Comparison of ENCODE assay signal across 20 mouse cellular contexts in genomic region chr14:61154900-61155585, GRCm38 (mm10). TPM values are rescaled to one million over a fixed set of nuclear protein-coding genes. Genes with fewer than 3 reads are reported as not detected.
DNase-seq lines count a peak whose midpoint lies in the region; ATAC-seq and TF ChIP-seq lines count a peak whose summit lies in the region.
"Had no signal": no experiment of that assay in that cellular context is flagged by ENCODE, and none has a peak within 500 bp of the region (broad histone marks: within the 10 kb centered on the region; RNA-seq: fewer than 3 reads in every experiment).

No protein-coding gene starts in this region.

- peak overlapping the region; percentile 18; the same call in 1 of the 2 replicates for H3K27ac ChIP-seq in heart, postnatal 0 days (ENCODE audit: low read depth)
- H3K27ac ChIP-seq: embryonic facial prominence, embryonic 10.5 days; kidney, embryonic 15.5 days; midbrain, embryonic 10.5 days had no signal

- DNase-seq in heart, postnatal 0 days (ENCODE audit: low spot score), result no peak
- no peak for DNase-seq in heart, adult 8-10 months (ENCODE audit: low spot score)
- DNase-seq in Muller cell, postnatal 12 days (ENCODE audit: inconsistent ontology term), result peak; percentile 44
- DNase-seq in adipocyte (ENCODE audit: low spot score), result peak; percentile 46
- peak; percentile 33 for DNase-seq in gastrocnemius, postnatal 10 days
- no peak for DNase-seq in thymus, adult 18-20 months
- no peak for DNase-seq in B cell, adult 2 months
- DNase-seq: adrenal gland, adult 2 months; layer of hippocampus, postnatal 36 days; lung, adult 2 months; lung, postnatal 36 days had no signal

- H3K36me3 ChIP-seq in heart, postnatal 0 days (replicated peaks; ENCODE audit: control insufficient read depth, insufficient read depth, low read length), result no peaks in the 10 kb centered on the region
- H3K36me3 ChIP-seq: embryonic facial prominence, embryonic 10.5 days; G1E; heart, embryonic 12.5 days; kidney, embryonic 15.5 days; midbrain, embryonic 10.5 days had no signal

- WGBS in heart, postnatal 0 days, result 69% methylated on average over 6 of the region's 6 CpGs

- no peak for TF ChIP-seq EP300 in heart, postnatal 0 days (IDR thresholded peaks at IDR 0.05; ENCODE audit: low read depth)

- no peak for TF ChIP-seq CTCF in heart, postnatal 0 days (IDR thresholded peaks at IDR 0.05; ENCODE audit: low read depth)

- no peaks in the 10 kb centered on the region for H3K27me3 ChIP-seq in heart, postnatal 0 days (ENCODE audit: control insufficient read depth, insufficient read depth, low read length)
- H3K27me3 ChIP-seq: heart, embryonic 12.5 days; kidney, embryonic 15.5 days had no signal

- no peaks in the 10 kb centered on the region for H3K9me3 ChIP-seq in heart, postnatal 0 days (replicated peaks; ENCODE audit: control insufficient read depth, low read length)
- H3K9me3 ChIP-seq: embryonic facial prominence, embryonic 10.5 days; G1E; heart, embryonic 12.5 days; kidney, embryonic 15.5 days; midbrain, embryonic 10.5 days had no signal

- no peak overlapping the region for H3K4me3 ChIP-seq in heart, postnatal 0 days (ENCODE audit: low read depth, low read length)
- H3K4me3 ChIP-seq: embryonic facial prominence, embryonic 10.5 days; erythroblast, embryonic 14.5 days; heart, embryonic 12.5 days; kidney, embryonic 15.5 days; midbrain, embryonic 10.5 days had no signal

- peak; percentile 22; the same call in 1 of the 2 replicates for ATAC-seq in heart, postnatal 0 days (ENCODE audit: insufficient read depth, low read depth)
- ATAC-seq: CD4-positive, CD25-positive, alpha-beta regulatory T cell, adult 4 months; intestine, embryonic 16.5 days had no signal

- H3K9ac ChIP-seq in heart, postnatal 0 days (replicated peaks; ENCODE audit: low read depth, low read length), result no peak overlapping the region
- H3K9ac ChIP-seq: heart, embryonic 12.5 days; kidney, embryonic 15.5 days had no signal

- peaks cover 19% of the 10 kb centered on the region for H3K4me1 ChIP-seq in heart, postnatal 0 days (ENCODE audit: control insufficient read depth, insufficient read depth)
- H3K4me1 ChIP-seq: embryonic facial prominence, embryonic 10.5 days; kidney, embryonic 15.5 days; midbrain, embryonic 10.5 days had no signal

- no peak overlapping the region for H3K4me2 ChIP-seq in heart, postnatal 0 days (ENCODE audit: low read depth, low read length)
- H3K4me2 ChIP-seq: heart, embryonic 12.5 days; kidney, embryonic 15.5 days; liver, embryonic 11.5 days had no signal

RNA-seq across cellular contexts. Expression of gene Sacs, which starts 16.8 kb away (rescaled TPM):
- 27.1 and 29.5 TPM in 2 replicates for total RNA-seq in heart, postnatal 0 days (2014; rRNA removed; ENCODE audit: low replicate concordance)
- polyA plus RNA-seq in heart, postnatal 0 days (2015; fragmentation: Nextera tagmentation; extraction: Ambion mirVana), result 2.4 and 2.8 TPM in 2 replicates
- 10 to 100 TPM; 21.1 to 33.7 (median 25.7) TPM for total RNA-seq in heart, adult 8-10 months (2022)
- total RNA-seq in gastrocnemius, postnatal 10 days (2021), result 10 to 100 TPM; 33.4 to 39.3 TPM

Comparison
In these comparisons a context has a peak if more than half of its experiments do, and no peak if none do; other contexts are left out.
1. DNase-seq: peak in Muller cell, postnatal 12 days (single experiment), adipocyte (single experiment) and gastrocnemius, postnatal 10 days (single experiment); none in heart, postnatal 0 days (single experiment), heart, adult 8-10 months (single experiment), thymus, adult 18-20 months (0 of 2) and B cell, adult 2 months (0 of 2).